Mouse (Mus musculus): ENCODE measurements around the gene Rgs3. TPM values are rescaled to one million over a fixed set of nuclear protein-coding genes. Genes with fewer than 3 reads are reported as not detected.
A peak's percentile ranks its signal among the peaks of the same experiment; 100 is the strongest.

Gene Rgs3
- 37.0 and 39.0 TPM in 2 replicates for polyA plus RNA-seq (2014; fragmentation: Nextera tagmentation; extraction: Ambion mirVana)

DNA sequence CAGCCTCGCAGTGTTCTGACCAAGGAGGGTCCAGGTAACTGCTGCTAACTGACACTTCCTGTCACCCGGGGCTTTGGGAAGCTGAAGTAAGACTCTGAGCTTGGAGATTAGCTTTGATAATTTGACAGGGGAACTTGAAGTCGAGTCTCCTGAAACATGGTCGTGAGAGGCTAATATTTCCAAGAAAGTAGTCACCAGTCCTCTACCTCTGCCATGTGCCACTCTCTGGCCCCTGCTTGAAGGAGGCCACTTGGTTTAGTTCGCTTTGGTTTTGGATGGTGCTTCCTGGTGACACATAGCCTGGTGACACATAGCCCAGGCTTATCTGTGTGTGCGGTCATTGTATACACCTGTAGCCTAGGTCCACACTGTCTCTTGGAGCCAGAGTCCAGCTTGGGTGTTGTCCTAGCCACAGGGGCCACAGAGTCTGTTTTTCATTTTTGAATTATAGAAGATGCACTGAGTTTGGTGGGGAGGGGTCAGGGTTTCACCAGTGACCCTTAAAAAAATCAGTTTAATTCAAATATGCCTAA lies at the start of gene Rgs3:
Gene Rgs3, plus strand, starts transcription at position 51 of the 533 bp plus-strand sequence.
- no peaks in the 10 kb centered on the region for H3K4me1 ChIP-seq (ENCODE audit: insufficient read depth)
- ATAC-seq (ENCODE audit: insufficient read depth) = no peak
- H3K4me3 ChIP-seq (ENCODE audit: low read depth, low read length) = no peak within 1 kb of the TSS
- WGBS = 44% methylated on average over 6 of the region's 6 CpGs
- H3K27me3 ChIP-seq (ENCODE audit: insufficient read depth, low read length) = no peaks in the 10 kb centered on the region
- H3K9me3 ChIP-seq (ENCODE audit: low read depth, low read length) = no peaks in the 10 kb centered on the region
- no peak within 1 kb of the TSS for H3K9ac ChIP-seq
- no peak for DNase-seq
- no peak for TF ChIP-seq CTCF (IDR thresholded peaks at IDR 0.05; ENCODE audit: low read depth)
- no peaks in the 10 kb centered on the region for H3K36me3 ChIP-seq (ENCODE audit: insufficient read depth)
- no peak within 1 kb of the TSS for H3K27ac ChIP-seq (ENCODE audit: low read depth)
- no peak within 1 kb of the TSS for H3K4me2 ChIP-seq

DNA sequence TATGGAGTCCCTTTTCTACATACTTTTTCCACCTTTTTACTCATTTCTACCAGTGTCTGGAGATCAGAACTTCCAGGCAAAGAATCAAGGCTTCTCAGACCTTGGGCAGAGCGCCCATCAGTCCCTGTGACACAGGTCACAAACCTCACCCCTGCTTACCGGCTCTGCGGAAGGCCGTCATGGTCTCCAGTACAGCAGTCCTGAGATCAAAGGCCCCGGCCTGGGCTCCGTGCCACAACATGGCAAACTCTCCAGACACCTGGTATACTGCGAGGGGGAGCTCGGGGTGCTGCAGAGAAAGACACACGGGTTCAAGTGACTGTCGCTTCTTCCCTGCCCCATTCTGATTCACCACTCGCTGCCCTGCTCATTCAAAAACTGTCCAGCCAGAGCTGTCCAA lies 49.7 kb upstream of the Rgs3 start:
- H3K36me3 ChIP-seq (ENCODE audit: insufficient read depth) = peaks cover 64% of the 10 kb centered on the region

DNA sequence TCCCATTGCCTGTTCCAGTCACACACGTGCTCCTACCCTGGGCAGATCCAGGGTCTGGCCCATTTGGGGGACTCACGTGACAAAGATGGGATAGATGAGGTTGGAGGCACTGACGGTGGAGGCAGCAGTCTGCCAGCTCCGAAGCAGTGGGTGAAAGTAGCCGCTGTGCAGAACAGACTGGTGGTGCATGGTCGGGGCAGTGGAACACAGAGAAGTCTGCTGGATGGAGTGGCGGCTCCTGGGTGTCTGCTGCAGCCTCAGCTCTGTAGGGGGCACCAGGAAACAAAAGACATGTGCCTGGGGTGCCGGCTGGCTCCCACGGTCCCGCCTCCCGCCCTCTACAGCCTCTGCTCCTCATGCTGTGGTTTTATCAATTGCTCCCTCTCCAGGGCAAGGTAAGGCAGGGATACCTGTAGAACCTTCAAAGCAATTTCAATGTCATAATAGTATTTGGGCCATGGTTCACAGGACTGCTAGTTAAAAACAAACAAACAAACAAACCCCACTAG lies 45.6 kb upstream of the Rgs3 start:
- WGBS = 50% methylated on average over 11 of the region's 11 CpGs
- no peak for TF ChIP-seq CTCF (IDR thresholded peaks at IDR 0.05; ENCODE audit: low read depth)
- no peaks in the 10 kb centered on the region for H3K27me3 ChIP-seq (ENCODE audit: insufficient read depth, low read length)
- peaks cover 45% of the 10 kb centered on the region for H3K36me3 ChIP-seq (ENCODE audit: insufficient read depth)
- peaks cover 23% of the 10 kb centered on the region for H3K4me1 ChIP-seq (ENCODE audit: insufficient read depth)
- H3K27ac ChIP-seq (ENCODE audit: low read depth) = no peak overlapping the region
- H3K4me2 ChIP-seq = no peak overlapping the region
- DNase-seq (no peak), ATAC-seq (ENCODE audit: insufficient read depth) (no peak)
- H3K9me3 ChIP-seq (ENCODE audit: low read depth, low read length) = no peaks in the 10 kb centered on the region
- H3K4me3 ChIP-seq (ENCODE audit: low read depth, low read length) = no peak overlapping the region
- no peak overlapping the region for H3K9ac ChIP-seq

More for the DNA sequence above, 49.7 kb upstream of the Rgs3 start:
- H3K27ac ChIP-seq (ENCODE audit: low read depth) = no peak overlapping the region
- H3K4me2 ChIP-seq = no peak overlapping the region
- H3K9ac ChIP-seq = no peak overlapping the region
- 88% methylated on average over 11 of the region's 11 CpGs for WGBS
- no peak for DNase-seq
- no peak overlapping the region for H3K4me3 ChIP-seq (ENCODE audit: low read depth, low read length)
- TF ChIP-seq CTCF (IDR thresholded peaks at IDR 0.05; ENCODE audit: low read depth) = no peak
- no peak for ATAC-seq (ENCODE audit: insufficient read depth)
- no peaks in the 10 kb centered on the region for H3K4me1 ChIP-seq (ENCODE audit: insufficient read depth)
- no peaks in the 10 kb centered on the region for H3K27me3 ChIP-seq (ENCODE audit: insufficient read depth, low read length)
- no peaks in the 10 kb centered on the region for H3K9me3 ChIP-seq (ENCODE audit: low read depth, low read length)

DNA sequence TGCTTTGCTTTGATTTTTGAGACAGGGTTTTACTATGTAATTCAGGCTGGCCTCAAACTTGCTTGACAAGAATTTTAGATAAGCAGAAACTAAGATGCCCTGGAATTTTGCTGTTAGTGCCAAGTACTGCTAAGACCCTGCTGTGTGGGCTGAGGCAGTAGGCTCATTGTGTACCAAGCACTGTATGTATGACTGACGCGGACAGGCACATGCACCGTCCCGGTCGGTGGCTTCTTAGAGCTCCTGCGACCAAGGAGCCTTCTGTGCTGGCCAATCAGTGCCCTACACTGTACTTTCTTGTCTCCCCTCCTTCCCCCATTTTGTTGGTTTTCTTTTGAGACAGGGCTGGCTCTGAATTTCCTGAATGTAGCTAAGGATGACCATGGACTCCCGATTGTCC lies 44.7 kb upstream of the Rgs3 start:
- Histone ChIP-seq H3K27ac (ENCODE audit: low read depth) (peak overlapping the region; percentile 79; the same call in 1 of the 2 replicates), H3K9me3 (ENCODE audit: low read depth, low read length) (no peaks in the 10 kb centered on the region), H3K36me3 (ENCODE audit: insufficient read depth) (peaks cover 36% of the 10 kb centered on the region), H3K4me1 (ENCODE audit: insufficient read depth) (peaks cover 24% of the 10 kb centered on the region), H3K27me3 (ENCODE audit: insufficient read depth, low read length) (no peaks in the 10 kb centered on the region), H3K4me3 (ENCODE audit: low read depth, low read length) (peak overlapping the region; percentile 21; the same call in 1 of the 2 replicates), H3K9ac (0 out of 2 replicates have a peak overlapping the region, but pooled peaks have one; percentile 9), H3K4me2 (peak overlapping the region; percentile 33; the same call in 1 of the 2 replicates)
- ATAC-seq (ENCODE audit: insufficient read depth) = no peak
- TF ChIP-seq CTCF (IDR thresholded peaks at IDR 0.05; ENCODE audit: low read depth) = no peak
- peak; percentile 44 for DNase-seq
- WGBS = 55% methylated on average over 7 of the region's 7 CpGs

DNA sequence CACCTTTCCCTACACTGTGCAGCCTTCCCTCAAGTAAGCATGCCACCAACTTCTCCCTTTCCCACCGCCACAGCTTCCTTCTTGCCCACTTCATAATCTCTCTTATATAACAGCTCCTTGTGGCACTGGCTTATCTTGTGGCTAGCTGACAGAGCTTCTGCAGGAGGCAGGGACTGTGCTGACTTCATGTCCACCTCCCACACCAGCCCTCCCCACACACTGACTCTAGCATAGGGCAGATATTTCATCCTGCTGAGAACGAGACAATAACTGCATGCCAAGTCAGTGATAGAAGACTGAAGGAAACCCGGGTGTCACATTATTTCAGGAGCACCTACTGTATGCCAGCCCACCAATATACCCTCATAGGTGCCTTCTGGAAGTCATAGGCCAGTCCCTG lies 44.2 kb upstream of the Rgs3 start:
- WGBS = 53% methylated on average over 3 of the region's 3 CpGs
- ATAC-seq (ENCODE audit: insufficient read depth) (no peak), DNase-seq (no peak)
- peak overlapping the region; percentile 79 for H3K27ac ChIP-seq (ENCODE audit: low read depth)
- peak overlapping the region; percentile 33 for H3K4me2 ChIP-seq
- H3K4me1 ChIP-seq (ENCODE audit: insufficient read depth) = peaks cover 26% of the 10 kb centered on the region
- 0 out of 2 replicates have a peak overlapping the region, but pooled peaks have one; percentile 9 for H3K9ac ChIP-seq
- H3K4me3 ChIP-seq (ENCODE audit: low read depth, low read length) = peak overlapping the region; percentile 21; the same call in 1 of the 2 replicates
- no peaks in the 10 kb centered on the region for H3K9me3 ChIP-seq (ENCODE audit: low read depth, low read length)
- no peaks in the 10 kb centered on the region for H3K27me3 ChIP-seq (ENCODE audit: insufficient read depth, low read length)
- TF ChIP-seq CTCF (IDR thresholded peaks at IDR 0.05; ENCODE audit: low read depth) = no peak
- peaks cover 31% of the 10 kb centered on the region for H3K36me3 ChIP-seq (ENCODE audit: insufficient read depth)

DNA sequence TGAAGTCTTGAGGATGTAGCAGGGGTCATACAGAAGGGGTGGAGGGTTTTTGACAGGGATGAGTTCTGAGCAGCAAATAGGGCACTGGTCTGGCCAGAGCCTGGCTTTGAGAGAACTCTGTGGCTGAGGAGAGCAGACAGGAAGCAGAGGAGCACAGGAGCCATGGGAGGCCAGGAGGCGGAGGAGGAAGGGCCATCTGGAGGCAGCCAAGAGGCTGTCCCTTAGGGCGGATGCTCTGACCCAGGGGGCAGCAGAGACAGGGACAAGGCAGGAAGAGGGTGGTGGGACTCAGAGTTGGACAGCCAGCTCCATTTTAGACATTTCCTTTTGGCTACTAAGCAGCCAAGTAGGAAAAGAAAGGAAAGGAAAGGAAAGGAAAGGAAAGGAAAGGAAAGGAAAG lies 43.6 kb upstream of the Rgs3 start:
- Histone ChIP-seq H3K9ac (peak overlapping the region; percentile 30; the same call in 1 of the 2 replicates), H3K27me3 (ENCODE audit: insufficient read depth, low read length) (no peaks in the 10 kb centered on the region), H3K4me1 (ENCODE audit: insufficient read depth) (peaks cover 26% of the 10 kb centered on the region), H3K4me2 (peak overlapping the region; percentile 34; the same call in 1 of the 2 replicates), H3K36me3 (ENCODE audit: insufficient read depth) (peaks cover 25% of the 10 kb centered on the region), H3K27ac (ENCODE audit: low read depth) (peak overlapping the region; percentile 79), H3K9me3 (ENCODE audit: low read depth, low read length) (no peaks in the 10 kb centered on the region), H3K4me3 (ENCODE audit: low read depth, low read length) (peak overlapping the region; percentile 21; the same call in 1 of the 2 replicates)
- TF ChIP-seq CTCF (IDR thresholded peaks at IDR 0.05; ENCODE audit: low read depth) = peak; percentile 21; the same call in 1 of the 2 replicates
- WGBS = 26% methylated on average over 2 of the region's 2 CpGs
- peak; percentile 45 for DNase-seq
- ATAC-seq (ENCODE audit: insufficient read depth) = no peak

DNA sequence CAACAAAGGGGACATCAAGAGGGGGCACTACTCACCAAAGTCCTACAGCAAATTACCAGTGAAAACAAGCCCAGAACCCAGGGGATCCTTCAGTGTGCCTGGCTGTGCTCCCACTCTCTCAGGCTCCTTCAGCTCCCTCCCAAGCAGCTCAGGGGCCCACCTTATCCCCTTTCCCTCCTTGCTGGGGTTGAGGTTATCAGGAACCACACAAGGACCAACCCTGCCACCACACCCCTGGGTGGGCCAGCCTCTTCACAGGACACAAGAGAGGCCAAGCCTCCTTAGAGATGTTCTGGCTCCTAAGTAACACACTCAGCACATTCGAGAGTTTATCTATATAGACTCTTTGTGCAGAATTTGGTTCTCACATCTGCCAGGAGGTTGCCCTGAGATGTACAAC lies 43.1 kb upstream of the Rgs3 start:
- no peak for DNase-seq
- Histone ChIP-seq H3K4me2 (peak overlapping the region; percentile 81), H3K9me3 (ENCODE audit: low read depth, low read length) (no peaks in the 10 kb centered on the region), H3K36me3 (ENCODE audit: insufficient read depth) (peaks cover 20% of the 10 kb centered on the region), H3K27me3 (ENCODE audit: insufficient read depth, low read length) (no peaks in the 10 kb centered on the region), H3K27ac (ENCODE audit: low read depth) (peak overlapping the region; percentile 79), H3K4me1 (ENCODE audit: insufficient read depth) (peaks cover 26% of the 10 kb centered on the region), H3K4me3 (ENCODE audit: low read depth, low read length) (peak overlapping the region; percentile 21; the same call in 1 of the 2 replicates), H3K9ac (peak overlapping the region; percentile 30; the same call in 1 of the 2 replicates)
- ATAC-seq (ENCODE audit: insufficient read depth) = no peak
- TF ChIP-seq CTCF (IDR thresholded peaks at IDR 0.05; ENCODE audit: low read depth) = no peak
- WGBS = 49% methylated on average over 1 of the region's 1 CpGs

Data from lung, embryonic 14.5 days (tissue).